Mouse (Mus musculus) small intestine, adult 2 months (tissue): Measurements from ENCODE around the gene Asna1.

Source experiments
- CTCF ChIP-seq: fragments of 200-500 bp; IDR thresholded peaks from 2 replicates; pipeline ENCODE4 v1.5.1; 2012; ENCODE audit warnings: low read depth, mild to moderate bottlenecking, control low read depth, inconsistent platforms, low read length, moderate library complexity, mixed read lengths; ENCODE audit not compliant: insufficient replicate concordance, insufficient read length; ENCODE audit errors: extremely low read depth
- POLR2A ChIP-seq: fragments of 200-500 bp; IDR thresholded peaks from 2 replicates; pipeline ENCODE4 v1.6.1; 2012; ENCODE audit warnings: low read depth, mild to moderate bottlenecking, control low read depth, inconsistent platforms, low read length, moderate library complexity

GRCm38 (mm10) chr8:85067155-85067554, 42.1 kb upstream of the Asna1 start:
- no peak for TF ChIP-seq POLR2A
- no peak for TF ChIP-seq CTCF
